Mouse (Mus musculus): ENCODE measurements around the gene Olfr1324. TPM values are rescaled to one million over a fixed set of nuclear protein-coding genes. Genes with fewer than 3 reads are reported as not detected.
"Not testable (repeated sequence)": the region's sequence is repeated elsewhere in the genome, so short reads cannot be mapped to it uniquely, and the experiment has no call there.

Gene Olfr1324
- not detected in 2 replicates for polyA plus RNA-seq (2014; fragmentation: Nextera tagmentation; extraction: Ambion mirVana)

- no peaks in the 10 kb centered on the region for H3K9me3 ChIP-seq (ENCODE audit: control insufficient read depth, low read length)
- no peaks in the 10 kb centered on the region for H3K27me3 ChIP-seq (ENCODE audit: control insufficient read depth, insufficient read depth, low read length)
- H3K27ac ChIP-seq, result no peak within 1 kb of the TSS
- no peak within 1 kb of the TSS for H3K4me2 ChIP-seq (replicated peaks)
- H3K9ac ChIP-seq, result no peak within 1 kb of the TSS
- no peaks in the 10 kb centered on the region for H3K36me3 ChIP-seq (replicated peaks; ENCODE audit: control insufficient read depth, insufficient read depth)
- no peaks in the 10 kb centered on the region for H3K4me1 ChIP-seq (replicated peaks; ENCODE audit: control insufficient read depth, insufficient read depth, low read length)
- no peak within 1 kb of the TSS for H3K4me3 ChIP-seq (replicated peaks; ENCODE audit: low read length)
- 97% methylated on average over 1 of the region's 1 CpGs for WGBS
- DNase-seq (ENCODE audit: low spot score), result no peak
- no peak for ATAC-seq (ENCODE audit: low FRiP score)
Measured at GRCm38 (mm10) chrX:50428398-50428797, at the start of gene Olfr1324. Olfr1324 (minus strand) TSS chrX:50428498.

GRCm38 (mm10) chrX:50470341-50470740 lies 42.0 kb upstream of the Olfr1324 start:
- not testable (repeated sequence) for DNase-seq (ENCODE audit: low spot score); ATAC-seq (ENCODE audit: low FRiP score); H3K4me2 ChIP-seq (replicated peaks); H3K27ac ChIP-seq; H3K36me3 ChIP-seq (replicated peaks; ENCODE audit: control insufficient read depth, insufficient read depth); H3K9ac ChIP-seq; H3K9me3 ChIP-seq (ENCODE audit: control insufficient read depth, low read length); H3K4me3 ChIP-seq (replicated peaks; ENCODE audit: low read length); H3K4me1 ChIP-seq (replicated peaks; ENCODE audit: control insufficient read depth, insufficient read depth, low read length); H3K27me3 ChIP-seq (ENCODE audit: control insufficient read depth, insufficient read depth, low read length)
- 88% methylated on average over 6 of the region's 6 CpGs for WGBS

- H3K27me3 ChIP-seq (ENCODE audit: control insufficient read depth, insufficient read depth, low read length), result no peaks in the 10 kb centered on the region
- H3K9ac ChIP-seq, result no peak overlapping the region
- no peaks in the 10 kb centered on the region for H3K36me3 ChIP-seq (replicated peaks; ENCODE audit: control insufficient read depth, insufficient read depth)
- no peak for ATAC-seq (ENCODE audit: low FRiP score)
- no peak overlapping the region for H3K27ac ChIP-seq
- no peaks in the 10 kb centered on the region for H3K9me3 ChIP-seq (ENCODE audit: control insufficient read depth, low read length)
- no peak overlapping the region for H3K4me3 ChIP-seq (replicated peaks; ENCODE audit: low read length)
- H3K4me2 ChIP-seq (replicated peaks), result no peak overlapping the region
- H3K4me1 ChIP-seq (replicated peaks; ENCODE audit: control insufficient read depth, insufficient read depth, low read length), result no peaks in the 10 kb centered on the region
- WGBS, result 31% methylated on average over 1 of the region's 1 CpGs
- DNase-seq (ENCODE audit: low spot score), result no peak
Measured at GRCm38 (mm10) chrX:50456136-50456535, 27.8 kb upstream of the Olfr1324 start.

GRCm38 (mm10) chrX:50443352-50443751 lies 15.1 kb upstream of the Olfr1324 start:
- no peak overlapping the region for H3K4me3 ChIP-seq (replicated peaks; ENCODE audit: low read length)
- H3K27ac ChIP-seq, result no peak overlapping the region
- no peaks in the 10 kb centered on the region for H3K36me3 ChIP-seq (replicated peaks; ENCODE audit: control insufficient read depth, insufficient read depth)
- H3K9me3 ChIP-seq (ENCODE audit: control insufficient read depth, low read length), result no peaks in the 10 kb centered on the region
- WGBS, result 50% methylated on average over 1 of the region's 1 CpGs
- no peaks in the 10 kb centered on the region for H3K4me1 ChIP-seq (replicated peaks; ENCODE audit: control insufficient read depth, insufficient read depth, low read length)
- H3K9ac ChIP-seq, result no peak overlapping the region
- ATAC-seq (ENCODE audit: low FRiP score) (no peak), DNase-seq (ENCODE audit: low spot score) (no peak)
- no peak overlapping the region for H3K4me2 ChIP-seq (replicated peaks)
- H3K27me3 ChIP-seq (ENCODE audit: control insufficient read depth, insufficient read depth, low read length), result no peaks in the 10 kb centered on the region

GRCm38 (mm10) chrX:50442696-50443095 lies 14.4 kb upstream of the Olfr1324 start:
- Histone ChIP-seq H3K27me3 (ENCODE audit: control insufficient read depth, insufficient read depth, low read length) (no peaks in the 10 kb centered on the region), H3K36me3 (replicated peaks; ENCODE audit: control insufficient read depth, insufficient read depth) (no peaks in the 10 kb centered on the region), H3K27ac (no peak overlapping the region), H3K4me1 (replicated peaks; ENCODE audit: control insufficient read depth, insufficient read depth, low read length) (no peaks in the 10 kb centered on the region), H3K9ac (no peak overlapping the region), H3K4me2 (replicated peaks) (no peak overlapping the region), H3K4me3 (replicated peaks; ENCODE audit: low read length) (no peak overlapping the region), H3K9me3 (ENCODE audit: control insufficient read depth, low read length) (no peaks in the 10 kb centered on the region)
- ATAC-seq (ENCODE audit: low FRiP score), result no peak
- no peak for DNase-seq (ENCODE audit: low spot score)
- 90% methylated on average over 1 of the region's 1 CpGs for WGBS

GRCm38 (mm10) chrX:50432499-50432898 lies 4.2 kb upstream of the Olfr1324 start:
- no peak for DNase-seq (ENCODE audit: low spot score)
- 82% methylated on average over 2 of the region's 2 CpGs for WGBS

GRCm38 (mm10) chrX:50427712-50428328 lies 478 bp downstream of the Olfr1324 start:
- Histone ChIP-seq H3K9ac (no peak overlapping the region), H3K9me3 (ENCODE audit: control insufficient read depth, low read length) (no peaks in the 10 kb centered on the region), H3K4me1 (replicated peaks; ENCODE audit: control insufficient read depth, insufficient read depth, low read length) (no peaks in the 10 kb centered on the region), H3K4me2 (replicated peaks) (no peak overlapping the region), H3K36me3 (replicated peaks; ENCODE audit: control insufficient read depth, insufficient read depth) (no peaks in the 10 kb centered on the region), H3K4me3 (replicated peaks; ENCODE audit: low read length) (no peak overlapping the region), H3K27me3 (ENCODE audit: control insufficient read depth, insufficient read depth, low read length) (no peaks in the 10 kb centered on the region), H3K27ac (no peak overlapping the region)
- no peak for DNase-seq (ENCODE audit: low spot score)
- WGBS, result 46% methylated on average over 2 of the region's 2 CpGs
- no peak for ATAC-seq (ENCODE audit: low FRiP score)

More at GRCm38 (mm10) chrX:50432499-50432898, 4.2 kb upstream of the Olfr1324 start:
- Histone ChIP-seq H3K4me3 (replicated peaks; ENCODE audit: low read length) (no peak overlapping the region), H3K27ac (no peak overlapping the region), H3K4me1 (replicated peaks; ENCODE audit: control insufficient read depth, insufficient read depth, low read length) (no peaks in the 10 kb centered on the region), H3K36me3 (replicated peaks; ENCODE audit: control insufficient read depth, insufficient read depth) (no peaks in the 10 kb centered on the region), H3K9me3 (ENCODE audit: control insufficient read depth, low read length) (no peaks in the 10 kb centered on the region), H3K9ac (no peak overlapping the region), H3K4me2 (replicated peaks) (no peak overlapping the region), H3K27me3 (ENCODE audit: control insufficient read depth, insufficient read depth, low read length) (no peaks in the 10 kb centered on the region)
- ATAC-seq (ENCODE audit: low FRiP score), result no peak

GRCm38 (mm10) chrX:50425899-50426436 lies 2.3 kb downstream of the Olfr1324 start:
- no peaks in the 10 kb centered on the region for H3K27me3 ChIP-seq (ENCODE audit: control insufficient read depth, insufficient read depth, low read length)
- no peak overlapping the region for H3K27ac ChIP-seq
- DNase-seq (ENCODE audit: low spot score) (no peak), ATAC-seq (ENCODE audit: low FRiP score) (no peak)
- no peak overlapping the region for H3K4me3 ChIP-seq (replicated peaks; ENCODE audit: low read length)
- 92% methylated on average over 3 of the region's 3 CpGs for WGBS
- H3K36me3 ChIP-seq (replicated peaks; ENCODE audit: control insufficient read depth, insufficient read depth), result no peaks in the 10 kb centered on the region
- no peaks in the 10 kb centered on the region for H3K9me3 ChIP-seq (ENCODE audit: control insufficient read depth, low read length)
- H3K9ac ChIP-seq, result no peak overlapping the region
- no peaks in the 10 kb centered on the region for H3K4me1 ChIP-seq (replicated peaks; ENCODE audit: control insufficient read depth, insufficient read depth, low read length)
- H3K4me2 ChIP-seq (replicated peaks), result no peak overlapping the region

GRCm38 (mm10) chrX:50410361-50410760 lies 17.9 kb downstream of the Olfr1324 start:
- H3K4me3 ChIP-seq (replicated peaks; ENCODE audit: low read length); H3K36me3 ChIP-seq (replicated peaks; ENCODE audit: control insufficient read depth, insufficient read depth); ATAC-seq (ENCODE audit: low FRiP score); H3K9ac ChIP-seq; H3K4me2 ChIP-seq (replicated peaks); H3K4me1 ChIP-seq (replicated peaks; ENCODE audit: control insufficient read depth, insufficient read depth, low read length); H3K9me3 ChIP-seq (ENCODE audit: control insufficient read depth, low read length); H3K27ac ChIP-seq; H3K27me3 ChIP-seq (ENCODE audit: control insufficient read depth, insufficient read depth, low read length); DNase-seq (ENCODE audit: low spot score): not testable (repeated sequence)
- WGBS, result 87% methylated on average over 7 of the region's 8 CpGs
